Mouse (Mus musculus) forebrain, embryonic 13.5 days (tissue): ENCODE measurements around the gene Olfr583. TPM values are rescaled to one million over a fixed set of nuclear protein-coding genes. Genes with fewer than 3 reads are reported as not detected.

Experiments used
- ATAC-seq: fragments of 200-750 bp; cut with Nextera tagmentation; 2 replicates; pipeline ENCODE4 v1.8.0; 2017
- H3K27ac ChIP-seq: fragments of 300-500 bp; sonication (generic); 2 replicates; pipeline ENCODE4 v1.5.1; 2015; ENCODE audit warnings: inconsistent platforms, mild to moderate bottlenecking, moderate library complexity
- H3K27me3 ChIP-seq: fragments of 300-500 bp; sonication (generic); 2 replicates; pipeline ENCODE4 v1.6.1; 2015; ENCODE audit warnings: mild to moderate bottlenecking, inconsistent platforms
- H3K36me3 ChIP-seq: fragments of 300-500 bp; sonication (generic); 2 replicates; pipeline ENCODE4 v1.6.1; 2015; ENCODE audit warnings: mild to moderate bottlenecking, inconsistent platforms; ENCODE audit not compliant: poor library complexity, severe bottlenecking
- H3K4me1 ChIP-seq: fragments of 300-500 bp; sonication (generic); 2 replicates; pipeline ENCODE4 v1.6.1; 2015; ENCODE audit warnings: inconsistent platforms
- H3K4me2 ChIP-seq: fragments of 300-500 bp; sonication (generic); 2 replicates; pipeline ENCODE4 v1.6.1; 2015; ENCODE audit warnings: inconsistent platforms, mild to moderate bottlenecking, moderate library complexity
- H3K4me3 ChIP-seq: fragments of 300-500 bp; sonication (generic); 2 replicates; pipeline ENCODE4 v1.5.1; 2015; ENCODE audit warnings: mild to moderate bottlenecking, inconsistent platforms
- H3K9ac ChIP-seq: fragments of 300-500 bp; sonication (generic); 2 replicates; pipeline ENCODE4 v1.6.1; 2015; ENCODE audit warnings: mild to moderate bottlenecking, inconsistent platforms
- H3K9me3 ChIP-seq: fragments of 300-500 bp; sonication (generic); replicated peaks from 2 replicates; pipeline ENCODE4 v1.6.1; 2016; ENCODE audit warnings: inconsistent platforms
- WGBS: fragments of 180-500 bp; shearing (Covaris S2); methylation state at CpG from one replicate; pipeline ENCODE4 v1.1.7; 2015; 5-methylcytosine and 5-hydroxymethylcytosine counted together
- polyA plus RNA-seq: library from polyadenylated mRNA; unstranded; fragments of >200 nt; fragmentation: Nextera tagmentation; extraction: Ambion mirVana; gene quantifications from 2 replicates; pipeline ENCODE4 v1.2.1, GENCODE M21; 2015

The Olfr583 gene
- not detected in 2 replicates for polyA plus RNA-seq

- 93% methylated on average over 1 of the region's 1 CpGs for WGBS
- ATAC-seq: no peak
- no peak within 1 kb of the TSS for H3K27ac ChIP-seq
- no peak within 1 kb of the TSS for H3K4me3 ChIP-seq
- no peak within 1 kb of the TSS for H3K9ac ChIP-seq
- no peaks in the 10 kb centered on the region for H3K36me3 ChIP-seq
- H3K27me3 ChIP-seq: no peaks in the 10 kb centered on the region
- no peak within 1 kb of the TSS for H3K4me2 ChIP-seq
- no peaks in the 10 kb centered on the region for H3K9me3 ChIP-seq
- no peaks in the 10 kb centered on the region for H3K4me1 ChIP-seq
Observed at GRCm38 (mm10) chr7:103051000-103051399, at the start of gene Olfr583. TSS of gene Olfr583 (plus strand) at chr7:103051300.

- H3K27ac ChIP-seq: no peak within 1 kb of the TSS
- ATAC-seq: no peak
- no peaks in the 10 kb centered on the region for H3K4me1 ChIP-seq
Observed at GRCm38 (mm10) chr7:103037724-103038123, 13.4 kb upstream of the Olfr583 start, which contains the start of gene Olfr582. TSS of gene Olfr582 (plus strand) at chr7:103038024.

GRCm38 (mm10) chr7:103081585-103081984, 30.5 kb downstream of the Olfr583 start, which contains the start of gene Olfr584:
TSS of gene Olfr584 (plus strand) at chr7:103081885.
- Histone ChIP-seq H3K9me3 (peaks cover 17% of the 10 kb centered on the region), H3K27me3 (no peaks in the 10 kb centered on the region), H3K9ac (no peak within 1 kb of the TSS), H3K4me1 (no peaks in the 10 kb centered on the region), H3K4me3 (no peak within 1 kb of the TSS), H3K36me3 (no peaks in the 10 kb centered on the region), H3K4me2 (no peak within 1 kb of the TSS), H3K27ac (no peak within 1 kb of the TSS)
- ATAC-seq: no peak
- 85% methylated on average over 1 of the region's 1 CpGs for WGBS

More at GRCm38 (mm10) chr7:103037724-103038123, 13.4 kb upstream of the Olfr583 start, which contains the start of gene Olfr582:
- Histone ChIP-seq H3K9me3 (no peaks in the 10 kb centered on the region), H3K27me3 (no peaks in the 10 kb centered on the region), H3K36me3 (no peaks in the 10 kb centered on the region), H3K9ac (no peak within 1 kb of the TSS), H3K4me3 (no peak within 1 kb of the TSS), H3K4me2 (no peak within 1 kb of the TSS)

- Histone ChIP-seq H3K27me3 (no peaks in the 10 kb centered on the region), H3K4me3 (no peak within 1 kb of the TSS), H3K27ac (no peak within 1 kb of the TSS), H3K9ac (no peak within 1 kb of the TSS), H3K9me3 (no peaks in the 10 kb centered on the region), H3K36me3 (no peaks in the 10 kb centered on the region), H3K4me2 (no peak within 1 kb of the TSS), H3K4me1 (no peaks in the 10 kb centered on the region)
- no peak for ATAC-seq
- WGBS: 92% methylated on average over 1 of the region's 1 CpGs
Observed at GRCm38 (mm10) chr7:103097420-103097819, 46.3 kb downstream of the Olfr583 start, which contains the start of gene Olfr585. TSS of gene Olfr585 (plus strand) at chr7:103097720.

Other genes starting within 250 kb of the Olfr583 start
- not detected in 2 replicates for gene Olfr564, start 247.8 kb upstream of the Olfr583 start, polyA plus RNA-seq
- not detected in 2 replicates for gene Olfr566, start 192.5 kb upstream of the Olfr583 start, polyA plus RNA-seq
- not detected in 2 replicates for gene Olfr568, start 174.2 kb upstream of the Olfr583 start, polyA plus RNA-seq
- not detected in 2 replicates for gene Olfr569, start 160.4 kb upstream of the Olfr583 start, polyA plus RNA-seq
- not detected in 2 replicates for gene Olfr570, start 156.7 kb upstream of the Olfr583 start, polyA plus RNA-seq
- gene Olfr571, start 133.8 kb upstream of the Olfr583 start, polyA plus RNA-seq: not detected in 2 replicates
- not detected in 2 replicates for gene Olfr572, start 126.9 kb upstream of the Olfr583 start, polyA plus RNA-seq
- gene Olfr573-ps1, start 108.7 kb upstream of the Olfr583 start, polyA plus RNA-seq: not detected in 2 replicates
- not detected in 2 replicates for gene Olfr574, start 102.8 kb upstream of the Olfr583 start, polyA plus RNA-seq
- not detected in 2 replicates for gene Olfr575, start 92.5 kb upstream of the Olfr583 start, polyA plus RNA-seq
- gene Olfr576, start 88.6 kb upstream of the Olfr583 start, polyA plus RNA-seq: not detected in 2 replicates
- not detected in 2 replicates for gene Olfr577, start 75.4 kb upstream of the Olfr583 start, polyA plus RNA-seq
- gene Olfr578, start 62.0 kb upstream of the Olfr583 start, polyA plus RNA-seq: not detected in 2 replicates
- not detected in 2 replicates for gene Olfr582, start 13.3 kb upstream of the Olfr583 start, polyA plus RNA-seq
- not detected in 2 replicates for gene Olfr584, start 30.6 kb downstream of the Olfr583 start, polyA plus RNA-seq
- gene Olfr585, start 46.4 kb downstream of the Olfr583 start, polyA plus RNA-seq: not detected in 2 replicates
- not detected in 2 replicates for gene Olfr586, start 74.3 kb downstream of the Olfr583 start, polyA plus RNA-seq
- gene Olfr588-ps1, start 89.6 kb downstream of the Olfr583 start, polyA plus RNA-seq: not detected in 2 replicates
- gene Olfr589, start 105.1 kb downstream of the Olfr583 start, polyA plus RNA-seq: not detected in 2 replicates
- gene Olfr591, start 127.0 kb downstream of the Olfr583 start, polyA plus RNA-seq: not detected in 2 replicates
- not detected in 2 replicates for gene Olfr592, start 133.5 kb downstream of the Olfr583 start, polyA plus RNA-seq
- not detected in 2 replicates for gene Olfr593, start 160.6 kb downstream of the Olfr583 start, polyA plus RNA-seq
- not detected in 2 replicates for gene Olfr594, start 165.7 kb downstream of the Olfr583 start, polyA plus RNA-seq
- gene Usp17ld, start 201.2 kb downstream of the Olfr583 start, polyA plus RNA-seq: not detected in 2 replicates